Mouse (Mus musculus) forebrain, embryonic 15.5 days (tissue): ENCODE data around the gene Sgms2. TPM values are rescaled to one million over a fixed set of nuclear protein-coding genes. Genes with fewer than 3 reads are reported as not detected.
A peak's percentile ranks its signal among the peaks of the same experiment; 100 is the strongest.

Source experiments
- ATAC-seq: fragments of 200-750 bp; cut with Nextera tagmentation; replicated peaks from 2 replicates; pipeline ENCODE4 v1.8.0; 2017; ENCODE audit warnings: mild to moderate bottlenecking, moderate TSS enrichment, moderate library complexity
- H3K27ac ChIP-seq: fragments of 300-500 bp; sonication (generic); replicated peaks from 2 replicates; pipeline ENCODE4 v1.5.1; 2015; ENCODE audit warnings: mild to moderate bottlenecking, inconsistent platforms
- H3K27me3 ChIP-seq: fragments of 300-500 bp; sonication (generic); 2 replicates; pipeline ENCODE4 v1.6.1; 2015; ENCODE audit warnings: inconsistent platforms
- H3K36me3 ChIP-seq: fragments of 300-500 bp; sonication (generic); 2 replicates; pipeline ENCODE4 v1.6.1; 2015; ENCODE audit warnings: mild to moderate bottlenecking, inconsistent platforms
- H3K4me1 ChIP-seq: fragments of 300-500 bp; sonication (generic); 2 replicates; pipeline ENCODE4 v1.6.1; 2015; ENCODE audit warnings: inconsistent platforms
- H3K4me2 ChIP-seq: fragments of 300-500 bp; sonication (generic); replicated peaks from 2 replicates; pipeline ENCODE4 v1.6.1; 2015; ENCODE audit warnings: mild to moderate bottlenecking, inconsistent platforms
- H3K4me3 ChIP-seq: fragments of 300-500 bp; sonication (generic); 2 replicates; pipeline ENCODE4 v1.5.1; 2015; ENCODE audit warnings: mild to moderate bottlenecking, inconsistent platforms
- H3K9ac ChIP-seq: fragments of 300-500 bp; sonication (generic); replicated peaks from 2 replicates; pipeline ENCODE4 v1.6.1; 2015; ENCODE audit warnings: mild to moderate bottlenecking, inconsistent platforms
- H3K9me3 ChIP-seq: fragments of 300-500 bp; sonication (generic); 2 replicates; pipeline ENCODE4 v1.6.1; 2016; ENCODE audit warnings: inconsistent platforms
- WGBS: fragments of 180-500 bp; shearing (Covaris S2); methylation state at CpG from one replicate; pipeline ENCODE4 v1.1.7; 2015; ENCODE audit warnings: mixed read lengths; 5-methylcytosine and 5-hydroxymethylcytosine counted together
- polyA plus RNA-seq: library from polyadenylated mRNA; unstranded; fragments of >200 nt; fragmentation: Nextera tagmentation; extraction: Ambion mirVana; gene quantifications from 2 replicates; pipeline ENCODE4 v1.2.1, GENCODE M21; 2015

Gene Sgms2
- polyA plus RNA-seq, 1 experiment from 2014 or later = 1.1 TPM

DNA sequence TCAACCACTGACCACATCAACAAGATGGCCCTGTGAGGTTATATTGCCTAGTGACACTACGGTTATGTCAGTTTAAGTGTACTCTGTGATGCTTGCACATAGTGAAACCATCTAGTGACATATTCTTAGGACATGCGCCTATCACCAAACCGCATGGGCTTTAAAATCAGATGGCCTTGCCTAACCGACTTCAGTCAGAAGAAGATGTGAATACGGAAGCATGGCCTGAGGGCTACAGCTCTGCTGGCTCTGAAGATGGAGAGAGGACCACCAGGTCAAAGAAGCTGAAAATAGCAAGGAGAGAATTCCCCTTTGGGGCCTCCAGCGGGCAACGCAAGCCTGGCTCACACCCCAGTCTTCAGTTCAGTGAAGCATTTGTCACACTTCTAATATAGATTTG lies 194.3 kb downstream of the Sgms2 start:
- Histone ChIP-seq H3K4me1 (peaks cover 7% of the 10 kb centered on the region), H3K4me2 (no peak overlapping the region), H3K9ac (no peak overlapping the region), H3K4me3 (no peak overlapping the region), H3K27ac (no peak overlapping the region), H3K9me3 (no peaks in the 10 kb centered on the region), H3K27me3 (no peaks in the 10 kb centered on the region), H3K36me3 (0 out of 2 replicates have a peak, but pooled peaks cover 2% of the 10 kb centered on the region)
- WGBS = 91% methylated on average over 7 of the region's 7 CpGs
- ATAC-seq = no peak

DNA sequence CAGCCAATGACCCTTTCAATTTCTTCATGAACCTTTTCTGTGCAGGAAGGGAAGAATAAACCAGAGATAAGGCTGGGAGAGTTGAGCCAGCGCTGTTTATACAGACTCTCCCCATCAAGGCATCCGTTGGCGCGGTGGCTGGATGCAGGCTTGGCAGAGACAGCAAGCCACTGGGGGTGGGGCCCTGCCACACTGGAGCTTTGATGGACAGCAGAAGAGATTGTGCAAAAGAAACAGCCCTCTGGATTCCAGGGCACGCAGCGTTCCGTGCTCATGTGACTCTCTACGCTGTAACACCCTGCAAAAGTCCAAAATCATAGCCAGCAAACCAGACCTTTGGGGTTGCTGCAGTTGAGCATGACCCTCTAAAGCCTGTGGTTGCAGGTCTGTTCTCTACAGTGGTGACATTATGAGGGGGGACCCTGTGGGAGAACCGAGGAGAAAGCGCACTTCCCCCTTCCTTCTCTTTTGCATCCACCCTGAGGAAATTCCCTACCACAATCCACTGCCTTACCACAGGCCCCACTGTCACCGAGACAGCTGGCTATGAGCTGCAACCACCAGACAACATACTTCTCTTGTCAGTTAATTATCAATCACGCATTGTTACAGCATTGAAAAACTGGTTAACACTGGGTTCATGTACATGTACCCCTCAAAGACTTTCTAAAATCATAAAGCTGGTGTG lies 195.6 kb downstream of the Sgms2 start:
- no peak for ATAC-seq
- Histone ChIP-seq H3K4me3 (no peak overlapping the region), H3K4me2 (no peak overlapping the region), H3K9me3 (no peaks in the 10 kb centered on the region), H3K27me3 (no peaks in the 10 kb centered on the region), H3K27ac (no peak overlapping the region), H3K36me3 (peaks cover 4% of the 10 kb centered on the region; the same call in 1 of the 2 replicates), H3K9ac (no peak overlapping the region), H3K4me1 (0 out of 2 replicates have a peak, but pooled peaks cover 2% of the 10 kb centered on the region)
- 89% methylated on average over 12 of the region's 12 CpGs for WGBS

DNA sequence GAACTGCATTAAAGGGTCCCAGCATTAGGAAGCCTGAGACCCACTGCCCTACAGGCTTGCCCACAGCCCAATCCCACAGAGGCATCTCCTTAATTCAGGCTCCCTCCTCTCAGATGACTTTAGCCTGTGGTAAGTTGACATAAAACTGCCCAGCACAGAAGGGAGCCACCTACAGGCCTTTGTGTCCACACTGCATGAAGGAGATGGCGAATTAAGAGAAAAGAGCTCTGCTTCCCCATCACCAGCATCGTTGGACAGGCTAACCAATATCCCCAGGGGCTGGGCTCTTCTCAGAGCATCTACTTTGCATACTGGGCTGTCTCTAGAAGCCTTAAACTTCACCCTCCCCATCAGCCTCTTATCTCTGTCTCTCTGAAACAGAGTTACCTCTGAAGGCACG lies 196.7 kb downstream of the Sgms2 start:
- Histone ChIP-seq H3K9me3 (no peaks in the 10 kb centered on the region), H3K9ac (no peak overlapping the region), H3K36me3 (peaks cover 5% of the 10 kb centered on the region; the same call in 1 of the 2 replicates), H3K4me1 (no peaks in the 10 kb centered on the region), H3K4me3 (no peak overlapping the region), H3K4me2 (no peak overlapping the region), H3K27ac (no peak overlapping the region), H3K27me3 (no peaks in the 10 kb centered on the region)
- ATAC-seq = no peak
- WGBS = 68% methylated on average over 3 of the region's 3 CpGs

DNA sequence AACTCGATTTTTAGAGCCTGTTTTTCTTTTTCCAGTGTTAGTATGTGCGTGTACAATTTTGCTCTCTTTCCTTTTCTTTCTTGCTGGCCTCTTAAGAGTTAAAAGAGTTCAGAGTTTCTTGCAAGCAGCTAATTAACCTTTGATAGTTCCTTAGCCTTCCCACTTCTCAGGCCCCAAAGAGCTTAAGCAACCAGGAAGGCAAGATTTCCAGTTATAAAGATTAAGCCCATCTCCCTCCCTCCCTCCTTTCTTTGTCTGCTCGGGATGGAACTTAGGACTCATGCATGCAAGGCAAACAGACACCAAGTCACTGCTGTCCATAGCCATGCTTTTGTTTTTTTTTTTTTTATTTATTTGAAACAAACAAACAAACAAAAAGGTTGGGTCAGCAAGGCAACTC lies 198.3 kb downstream of the Sgms2 start:
- Histone ChIP-seq H3K4me1 (no peaks in the 10 kb centered on the region), H3K36me3 (peaks cover 5% of the 10 kb centered on the region; the same call in 1 of the 2 replicates), H3K4me2 (no peak overlapping the region), H3K4me3 (no peak overlapping the region), H3K27me3 (no peaks in the 10 kb centered on the region), H3K9ac (no peak overlapping the region), H3K9me3 (no peaks in the 10 kb centered on the region), H3K27ac (no peak overlapping the region)
- no peak for ATAC-seq
- WGBS = 57% methylated on average over 3 of the region's 3 CpGs

DNA sequence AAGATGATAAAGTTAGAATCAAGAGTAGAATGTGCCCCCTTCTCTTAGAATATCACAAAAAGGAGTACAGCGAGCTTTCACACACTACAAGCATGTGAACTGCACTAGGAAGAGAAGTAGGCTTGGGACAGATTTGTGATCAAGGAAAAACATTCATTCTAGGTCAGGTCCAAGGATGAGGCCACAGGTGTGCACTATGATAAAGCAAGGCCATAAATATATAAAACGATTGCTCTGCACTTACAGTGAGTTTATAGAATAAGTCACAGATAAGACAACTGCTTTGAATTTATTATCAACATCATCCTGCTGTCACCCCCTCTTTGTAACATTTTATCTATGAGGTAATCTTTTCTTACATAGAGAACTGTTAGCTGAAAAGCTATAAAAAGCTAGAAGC lies 198.9 kb downstream of the Sgms2 start:
- H3K9ac ChIP-seq = no peak overlapping the region
- ATAC-seq = no peak
- no peaks in the 10 kb centered on the region for H3K4me1 ChIP-seq
- H3K36me3 ChIP-seq = peaks cover 5% of the 10 kb centered on the region; the same call in 1 of the 2 replicates
- 95% methylated on average over 2 of the region's 2 CpGs for WGBS
- no peaks in the 10 kb centered on the region for H3K27me3 ChIP-seq
- no peak overlapping the region for H3K4me3 ChIP-seq
- H3K4me2 ChIP-seq = no peak overlapping the region
- no peaks in the 10 kb centered on the region for H3K9me3 ChIP-seq
- H3K27ac ChIP-seq = no peak overlapping the region

DNA sequence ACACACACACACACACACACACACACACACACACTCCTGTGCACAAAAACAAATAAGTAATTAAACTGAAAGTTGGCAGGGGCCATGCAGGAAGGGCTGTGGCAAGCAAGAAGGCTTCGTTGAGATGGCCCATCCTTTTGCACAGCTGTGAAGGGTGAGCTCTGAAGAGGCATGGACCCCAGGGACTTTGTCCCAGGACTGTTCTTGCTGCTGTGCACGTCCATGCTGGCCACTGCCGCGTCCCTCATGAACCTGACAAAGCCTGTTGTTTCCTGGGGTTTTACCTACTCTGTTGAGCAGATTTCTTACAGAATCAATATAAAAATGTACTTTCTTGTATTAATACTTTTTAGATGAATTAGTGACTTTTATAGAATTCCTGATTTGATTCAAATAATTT lies 199.3 kb downstream of the Sgms2 start:
- H3K36me3 ChIP-seq = peaks cover 3% of the 10 kb centered on the region; the same call in 1 of the 2 replicates
- H3K4me1 ChIP-seq = no peaks in the 10 kb centered on the region
- ATAC-seq = no peak
- no peak overlapping the region for H3K4me2 ChIP-seq
- no peaks in the 10 kb centered on the region for H3K9me3 ChIP-seq
- no peak overlapping the region for H3K4me3 ChIP-seq
- H3K27me3 ChIP-seq = no peaks in the 10 kb centered on the region
- no peak overlapping the region for H3K9ac ChIP-seq
- 83% methylated on average over 4 of the region's 4 CpGs for WGBS
- no peak overlapping the region for H3K27ac ChIP-seq

DNA sequence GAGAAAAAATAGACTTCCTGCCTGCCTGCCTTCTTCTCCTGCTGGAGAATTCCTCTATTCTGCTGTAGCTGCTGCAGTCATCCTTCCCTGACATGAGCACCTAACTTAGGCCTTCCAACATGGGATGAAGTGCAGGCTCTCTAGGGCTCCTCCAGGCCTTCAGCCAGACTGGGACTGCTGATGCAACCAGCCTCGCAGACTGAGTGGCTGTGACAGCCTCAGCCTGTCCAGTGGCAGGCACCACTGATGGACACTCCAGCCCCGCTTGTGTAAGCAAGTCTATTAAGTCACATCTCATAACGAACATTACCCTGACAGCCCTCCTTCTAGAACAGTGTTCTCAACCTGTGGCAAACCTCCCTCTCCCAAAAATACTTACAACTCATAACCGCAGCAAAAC lies 217.1 kb downstream of the Sgms2 start:
- Histone ChIP-seq H3K27ac (no peak overlapping the region), H3K27me3 (no peaks in the 10 kb centered on the region), H3K9ac (no peak overlapping the region), H3K9me3 (no peaks in the 10 kb centered on the region), H3K4me1 (no peaks in the 10 kb centered on the region; the same call in 1 of the 2 replicates), H3K36me3 (no peaks in the 10 kb centered on the region), H3K4me3 (no peak overlapping the region), H3K4me2 (no peak overlapping the region)
- ATAC-seq = no peak
- WGBS = 89% methylated on average over 4 of the region's 4 CpGs

DNA sequence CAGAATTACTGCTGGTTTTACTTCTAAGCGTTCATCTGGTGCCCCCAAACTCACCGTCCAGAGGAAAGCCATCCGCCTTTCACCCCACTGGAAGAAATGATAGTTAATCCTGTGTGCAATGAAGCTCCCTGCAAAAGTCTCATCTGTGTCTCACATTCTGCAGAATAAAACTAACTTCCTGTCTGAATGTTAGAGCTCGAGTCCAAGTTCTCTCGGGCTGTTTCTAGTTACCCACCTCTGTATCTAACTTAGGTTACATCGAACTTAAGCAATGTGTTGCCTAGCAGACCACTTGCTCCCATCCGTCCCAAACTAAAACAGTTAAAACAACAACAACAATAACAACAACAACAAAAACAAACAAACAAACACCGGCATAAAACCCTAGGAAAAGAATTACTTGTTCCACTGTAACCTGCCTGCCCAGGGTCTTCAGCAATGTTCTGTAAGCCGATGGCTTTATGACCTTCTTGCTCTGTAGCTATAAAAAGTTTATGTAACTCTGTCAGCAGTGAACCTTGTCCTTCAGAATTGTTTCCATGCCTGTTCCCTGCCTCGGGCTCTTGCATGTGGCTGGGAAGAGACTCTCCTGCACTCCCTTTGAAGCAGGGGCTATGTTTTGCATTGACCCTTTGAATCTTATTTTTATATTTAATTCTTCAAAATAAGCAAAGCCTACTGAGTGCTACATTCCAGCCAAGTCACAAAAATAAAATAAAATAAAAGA lies 218.7 kb downstream of the Sgms2 start:
- Histone ChIP-seq H3K27me3 (no peaks in the 10 kb centered on the region), H3K4me2 (peak overlapping the region; percentile 79), H3K9ac (peak overlapping the region; percentile 61; the same call in 1 of the 2 replicates), H3K9me3 (no peaks in the 10 kb centered on the region), H3K4me3 (peak overlapping the region; percentile 66), H3K27ac (no peak overlapping the region), H3K4me1 (no peaks in the 10 kb centered on the region; the same call in 1 of the 2 replicates), H3K36me3 (no peaks in the 10 kb centered on the region)
- WGBS = 62% methylated on average over 10 of the region's 10 CpGs
- no peak; the same call in 1 of the 2 replicates for ATAC-seq

DNA sequence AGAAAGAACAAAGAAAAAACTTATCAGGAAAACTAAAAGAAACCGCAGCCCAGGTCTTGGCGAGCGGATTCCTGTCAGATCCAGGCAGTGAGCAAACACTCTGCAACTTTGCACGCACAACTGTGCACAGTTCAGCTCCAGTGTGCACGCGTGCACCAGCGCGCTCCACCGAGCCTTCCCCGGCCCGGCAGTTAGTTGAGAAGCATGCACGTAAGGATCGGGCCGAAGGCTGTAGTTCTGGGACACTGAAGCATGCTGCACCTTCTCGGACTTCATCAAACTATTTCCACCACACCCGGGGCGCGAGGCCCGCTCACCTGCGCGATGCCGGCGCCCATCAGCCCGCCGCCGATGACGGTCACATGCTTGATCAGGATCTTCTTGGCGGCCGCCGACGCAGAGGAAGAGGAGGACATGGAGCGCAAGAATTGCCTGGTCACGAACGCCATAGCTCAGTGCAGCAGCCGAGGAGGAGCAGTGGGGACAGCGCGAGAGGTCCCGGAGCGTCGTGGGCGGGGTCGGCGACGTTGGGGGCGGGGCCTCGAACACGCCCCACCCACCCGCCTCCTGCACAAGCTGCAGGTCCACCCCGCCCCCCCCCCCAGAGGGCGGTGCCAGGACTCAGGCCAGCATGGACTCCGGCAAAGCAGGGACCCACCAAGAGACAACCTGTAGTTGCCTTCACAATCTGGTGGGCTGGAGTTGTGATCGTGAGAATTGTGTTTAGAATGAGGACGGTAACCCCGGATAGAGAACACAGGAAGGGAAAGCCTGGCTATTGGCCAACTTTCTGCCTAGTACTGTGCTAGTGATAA lies 219.4 kb downstream of the Sgms2 start, which contains the start of gene Hadh:
TSS of gene Hadh (minus strand) at position 543 of the 815 bp plus-strand sequence.
- ATAC-seq = peak; percentile 96
- H3K9ac ChIP-seq = peak within 1 kb of the TSS; percentile 61
- under 1% methylated on average over 54 of the region's 54 CpGs for WGBS
- H3K4me1 ChIP-seq = no peaks in the 10 kb centered on the region; the same call in 1 of the 2 replicates
- no peaks in the 10 kb centered on the region for H3K36me3 ChIP-seq
- H3K27me3 ChIP-seq = no peaks in the 10 kb centered on the region
- no peak within 1 kb of the TSS; the same call in 1 of the 2 replicates for H3K27ac ChIP-seq
- peak within 1 kb of the TSS; percentile 66 for H3K4me3 ChIP-seq
- H3K9me3 ChIP-seq = no peaks in the 10 kb centered on the region
- H3K4me2 ChIP-seq = peak within 1 kb of the TSS; percentile 79

DNA sequence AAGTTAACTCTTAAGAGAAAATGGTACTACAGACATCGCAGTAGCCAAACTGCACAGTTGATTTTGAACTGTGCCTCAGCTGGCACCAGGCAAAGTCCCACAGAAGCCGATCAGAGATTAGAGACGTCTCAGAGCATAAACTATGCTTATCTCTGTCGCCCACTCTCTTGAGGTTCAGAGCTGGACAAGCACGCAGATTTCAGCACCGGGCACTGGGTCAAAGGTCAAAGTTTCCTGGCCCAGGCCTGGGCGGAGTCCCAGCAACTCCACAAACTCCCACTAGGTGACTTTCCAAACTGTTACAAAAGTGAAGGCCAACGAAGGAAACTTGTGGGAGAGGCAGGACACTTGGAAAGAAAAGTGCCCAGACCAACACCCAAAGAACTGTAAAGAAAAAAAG lies 220.1 kb downstream of the Sgms2 start:
- H3K4me2 ChIP-seq = peak overlapping the region; percentile 79
- no peaks in the 10 kb centered on the region for H3K9me3 ChIP-seq
- no peaks in the 10 kb centered on the region for H3K27me3 ChIP-seq
- no peak overlapping the region for H3K27ac ChIP-seq
- peak overlapping the region; percentile 61; the same call in 1 of the 2 replicates for H3K9ac ChIP-seq
- H3K4me3 ChIP-seq = peak overlapping the region; percentile 66
- 8% methylated on average over 8 of the region's 8 CpGs for WGBS
- ATAC-seq = no peak
- no peaks in the 10 kb centered on the region; the same call in 1 of the 2 replicates for H3K4me1 ChIP-seq
- no peaks in the 10 kb centered on the region for H3K36me3 ChIP-seq

DNA sequence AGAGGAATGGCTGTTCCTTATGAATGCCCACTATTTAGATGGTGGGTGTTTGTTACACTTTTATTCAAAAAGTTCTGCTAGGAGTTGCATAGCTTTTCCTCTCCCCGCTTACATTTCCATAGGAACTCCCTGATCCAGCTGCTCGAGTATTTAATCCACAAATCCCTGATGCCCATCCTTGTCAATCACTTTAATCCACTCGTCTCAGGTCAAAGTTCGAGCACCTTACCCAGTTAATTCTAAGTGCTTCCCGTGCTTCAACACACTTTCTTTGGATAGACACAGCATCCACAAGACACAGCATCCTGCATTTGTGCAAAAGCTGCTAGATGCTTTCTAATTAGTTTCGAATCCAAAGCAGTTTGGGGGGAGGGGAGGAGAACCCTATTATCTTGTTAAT lies 220.8 kb downstream of the Sgms2 start:
- no peak overlapping the region for H3K4me3 ChIP-seq
- H3K4me2 ChIP-seq = no peak overlapping the region
- H3K4me1 ChIP-seq = no peaks in the 10 kb centered on the region; the same call in 1 of the 2 replicates
- no peak overlapping the region for H3K27ac ChIP-seq
- no peaks in the 10 kb centered on the region for H3K9me3 ChIP-seq
- H3K27me3 ChIP-seq = no peaks in the 10 kb centered on the region
- no peaks in the 10 kb centered on the region for H3K36me3 ChIP-seq
- H3K9ac ChIP-seq = no peak overlapping the region
- no peak for ATAC-seq
- WGBS = 17% methylated on average over 6 of the region's 6 CpGs
